Comparison of ENCODE assay signal across 8 mouse cellular contexts in the genomic region with DNA sequence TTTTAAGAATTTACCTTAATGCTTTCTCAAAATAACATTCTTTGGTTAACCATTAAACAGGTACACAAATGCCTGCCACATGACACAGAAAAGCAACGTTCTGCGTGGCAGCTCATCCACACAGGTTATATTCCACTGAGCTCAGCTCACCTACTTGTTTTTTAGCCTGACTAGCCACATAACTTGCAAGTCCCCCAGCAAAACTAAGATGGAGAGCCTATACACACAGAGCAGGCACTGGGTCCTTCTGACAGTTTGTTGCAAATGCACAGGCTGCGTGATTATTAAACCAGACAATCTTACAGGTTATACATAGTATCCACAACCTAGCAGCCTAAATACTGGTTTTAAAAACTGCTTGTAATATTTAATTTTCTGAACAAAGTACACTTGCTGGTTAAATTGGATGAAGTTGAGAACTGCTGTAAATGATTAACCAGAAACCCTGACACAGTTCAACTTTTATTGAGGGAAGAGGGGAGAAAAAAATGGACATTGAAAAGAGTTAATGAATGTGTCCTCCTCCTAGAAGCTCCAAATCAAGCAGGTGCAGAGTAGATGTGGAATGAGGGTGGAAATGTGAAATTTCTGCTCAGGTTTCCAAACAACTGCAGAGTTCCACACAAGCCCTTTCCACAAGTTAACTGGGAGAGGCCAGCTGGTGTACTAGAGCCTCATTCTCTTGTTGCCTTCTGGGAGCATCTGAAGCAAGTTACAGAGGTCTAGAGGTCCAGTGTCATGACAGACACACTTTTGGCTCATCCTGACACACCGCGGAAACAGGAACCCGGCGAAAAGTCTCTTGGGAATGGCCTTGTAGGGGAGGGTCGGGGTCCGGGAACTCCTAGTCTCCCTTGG. TPM values are rescaled to one million over a fixed set of nuclear protein-coding genes. Genes with fewer than 3 reads are reported as not detected.
DNase-seq lines count a peak whose midpoint lies in the region; ATAC-seq and TF ChIP-seq lines count a peak whose summit lies in the region.

No protein-coding gene starts in this region.

- no peak for DNase-seq in lung, postnatal 4 days
- peak; percentile 82 for DNase-seq in large intestine, adult 2 months (ENCODE audit: low read depth, low spot score)
- DNase-seq in retina, postnatal 1 day = no peak
- DNase-seq in ovary, adult 18-20 months (ENCODE audit: low spot score) = no peak
- DNase-seq in right cerebral cortex, postnatal 14 days = no peak

- WGBS in lung, embryonic 15.5 days = 21% methylated on average over 9 of the region's 9 CpGs
- 31% methylated on average over 9 of the region's 9 CpGs for WGBS in forebrain, embryonic 16.5 days
- 12% methylated on average over 9 of the region's 9 CpGs for WGBS in large intestine, adult 2 months
- WGBS in small intestine, adult 2 months = 13% methylated on average over 9 of the region's 9 CpGs

- peaks cover 23% of the 10 kb centered on the region for H3K4me1 ChIP-seq in lung, embryonic 15.5 days
- peaks cover 10% of the 10 kb centered on the region for H3K4me1 ChIP-seq in forebrain, embryonic 16.5 days (replicated peaks; ENCODE audit: control insufficient read depth, insufficient read depth, low read length)
- peaks cover 4% of the 10 kb centered on the region for H3K4me1 ChIP-seq in small intestine, adult 2 months (ENCODE audit: control insufficient read depth, insufficient read depth, insufficient read length, low read length)

- peak overlapping the region; percentile 88 for H3K27ac ChIP-seq in lung, embryonic 15.5 days
- H3K27ac ChIP-seq in forebrain, embryonic 16.5 days (ENCODE audit: low read length) = no peak overlapping the region; the same call in 1 of the 2 replicates
- H3K27ac ChIP-seq in small intestine, adult 2 months (ENCODE audit: insufficient read depth, low read depth, low read length) = peak overlapping the region; percentile 100

- H3K4me3 ChIP-seq in lung, embryonic 15.5 days = peak overlapping the region; percentile 84
- peak overlapping the region; percentile 80 for H3K4me3 ChIP-seq in forebrain, embryonic 16.5 days (replicated peaks; ENCODE audit: low read length)
- peak overlapping the region; percentile 81 for H3K4me3 ChIP-seq in small intestine, adult 2 months (ENCODE audit: low read depth, low read length)

- peak overlapping the region; percentile 34; the same call in 1 of the 2 replicates for H3K9ac ChIP-seq in lung, embryonic 15.5 days
- H3K9ac ChIP-seq in forebrain, embryonic 16.5 days (replicated peaks; ENCODE audit: low read depth, low read length) = peak overlapping the region; percentile 88

- H3K27me3 ChIP-seq in lung, embryonic 15.5 days = no peaks in the 10 kb centered on the region
- H3K27me3 ChIP-seq in forebrain, embryonic 16.5 days (replicated peaks; ENCODE audit: control insufficient read depth, insufficient read depth, low read length) = no peaks in the 10 kb centered on the region
- H3K27me3 ChIP-seq in small intestine, adult 2 months (ENCODE audit: control insufficient read depth, insufficient read depth, low read length) = no peaks in the 10 kb centered on the region

- peaks cover 8% of the 10 kb centered on the region for H3K36me3 ChIP-seq in lung, embryonic 15.5 days
- H3K36me3 ChIP-seq in forebrain, embryonic 16.5 days (ENCODE audit: control insufficient read depth, insufficient read depth) = no peaks in the 10 kb centered on the region
- H3K36me3 ChIP-seq in small intestine, adult 2 months (ENCODE audit: control insufficient read depth, insufficient read depth, low read length) = peaks cover 7% of the 10 kb centered on the region

- H3K4me2 ChIP-seq in lung, embryonic 15.5 days = peak overlapping the region; percentile 71
- H3K4me2 ChIP-seq in forebrain, embryonic 16.5 days (ENCODE audit: low read length) = peak overlapping the region; percentile 66

- H3K9me3 ChIP-seq in lung, embryonic 15.5 days = no peaks in the 10 kb centered on the region
- H3K9me3 ChIP-seq in forebrain, embryonic 16.5 days (ENCODE audit: control insufficient read depth, low read length) = no peaks in the 10 kb centered on the region

- no peak for TF ChIP-seq POLR2A in small intestine, adult 2 months (IDR thresholded peaks at IDR 0.05; ENCODE audit: low read depth, low read length)

- ATAC-seq in lung, embryonic 15.5 days (ENCODE audit: borderline replicate concordance, extremely low read depth, low FRiP score, low TSS enrichment) = no peak
- ATAC-seq in forebrain, embryonic 16.5 days = no peak

- TF ChIP-seq CTCF in small intestine, adult 2 months (IDR thresholded peaks at IDR 0.05; ENCODE audit: extremely low read depth, insufficient read length, insufficient replicate concordance, low read depth, low read length) = no peak

RNA-seq across cellular contexts. Expression of gene Esd, which starts 0.6 kb away (rescaled TPM):
- polyA plus RNA-seq in lung, embryonic 15.5 days (2015; fragmentation: Nextera tagmentation; extraction: Ambion mirVana) = 343 and 361 TPM in 2 replicates
- polyA plus RNA-seq in forebrain, embryonic 16.5 days (2015; fragmentation: Nextera tagmentation; extraction: Ambion mirVana) = 251 and 261 TPM in 2 replicates
- polyA plus RNA-seq in large intestine, adult 2 months (2012; rRNA removed) = 109 and 133 TPM in 2 replicates
- 31.8 and 40.9 TPM in 2 replicates for polyA plus RNA-seq in small intestine, adult 2 months (2012; rRNA removed)
